Mouse (Mus musculus): Measurements from ENCODE around the gene Sept12. TPM values are rescaled to one million over a fixed set of nuclear protein-coding genes. Genes with fewer than 3 reads are reported as not detected.

Gene Sept12
- polyA plus RNA-seq (2015; fragmentation: Nextera tagmentation; extraction: Ambion mirVana), result 0.13 TPM in 1 of 2 replicates, not detected in the other

GRCm38 (mm10) chr16:4997553-4997952 is at the start of gene Sept12:
Sept12 (minus strand) TSS chr16:4997852.

GRCm38 (mm10) chr16:5013054-5013838 is 15.6 kb upstream of the Sept12 start, which contains the start of gene Rogdi:
Rogdi (minus strand) TSS chr16:5013553.

GRCm38 (mm10) chr16:5007067-5007466 is 9.4 kb upstream of the Sept12 start, which contains the start of gene Smim22:
Smim22 (plus strand) TSS chr16:5007288.

GRCm38 (mm10) chr16:4963797-4964709 is 33.6 kb downstream of the Sept12 start, which contains the start of gene Anks3:
Anks3 (minus strand) TSS chr16:4964205.

GRCm38 (mm10) chr16:4938461-4938860 is 59.2 kb downstream of the Sept12 start, which contains the start of gene Nudt16l1:
Nudt16l1 (plus strand) TSS chr16:4938761.

Other genes starting within 250 kb of the Sept12 start
- 30.5 and 33.2 TPM in 2 replicates for gene Cdip1, start 207.6 kb downstream of the Sept12 start, polyA plus RNA-seq (2015; fragmentation: Nextera tagmentation; extraction: Ambion mirVana)
- 0.35 and 0.69 TPM in 2 replicates for gene 4930562C15Rik, start 162.4 kb downstream of the Sept12 start, polyA plus RNA-seq (2015; fragmentation: Nextera tagmentation; extraction: Ambion mirVana)
- gene Ubald1, start 117.5 kb downstream of the Sept12 start, polyA plus RNA-seq (2015; fragmentation: Nextera tagmentation; extraction: Ambion mirVana), result 41.6 and 42.7 TPM in 2 replicates
- gene Mgrn1, start 111.6 kb downstream of the Sept12 start, polyA plus RNA-seq (2015; fragmentation: Nextera tagmentation; extraction: Ambion mirVana), result 56.0 and 61.4 TPM in 2 replicates
- 72.2 and 77.5 TPM in 2 replicates for gene Nudt16l1, start 59.1 kb downstream of the Sept12 start, polyA plus RNA-seq (2015; fragmentation: Nextera tagmentation; extraction: Ambion mirVana)
- gene Anks3, start 33.6 kb downstream of the Sept12 start, polyA plus RNA-seq (2015; fragmentation: Nextera tagmentation; extraction: Ambion mirVana), result 23.7 and 25.9 TPM in 2 replicates
- 29.1 and 30.4 TPM in 2 replicates for gene Smim22, start 9.4 kb upstream of the Sept12 start, polyA plus RNA-seq (2015; fragmentation: Nextera tagmentation; extraction: Ambion mirVana)
- 27.5 and 28.3 TPM in 2 replicates for gene Rogdi, start 15.7 kb upstream of the Sept12 start, polyA plus RNA-seq (2015; fragmentation: Nextera tagmentation; extraction: Ambion mirVana)
- 65.0 and 69.5 TPM in 2 replicates for gene Glyr1, start 52.0 kb upstream of the Sept12 start, polyA plus RNA-seq (2015; fragmentation: Nextera tagmentation; extraction: Ambion mirVana)
- 9.1 and 9.8 TPM in 2 replicates for gene Ubn1, start 52.2 kb upstream of the Sept12 start, polyA plus RNA-seq (2015; fragmentation: Nextera tagmentation; extraction: Ambion mirVana)
- gene Ppl, start 134.6 kb upstream of the Sept12 start, polyA plus RNA-seq (2015; fragmentation: Nextera tagmentation; extraction: Ambion mirVana), result 16.6 and 18.5 TPM in 2 replicates
- gene Sec14l5, start 149.3 kb upstream of the Sept12 start, polyA plus RNA-seq (2015; fragmentation: Nextera tagmentation; extraction: Ambion mirVana), result not detected in 2 replicates
- 11.1 and 17.1 TPM in 2 replicates for gene Nagpa, start 206.2 kb upstream of the Sept12 start, polyA plus RNA-seq (2015; fragmentation: Nextera tagmentation; extraction: Ambion mirVana)
- gene AU021092, start 224.4 kb upstream of the Sept12 start, polyA plus RNA-seq (2015; fragmentation: Nextera tagmentation; extraction: Ambion mirVana), result 4.4 and 5.4 TPM in 2 replicates
- 24.4 and 27.4 TPM in 2 replicates for gene Alg1, start 235.8 kb upstream of the Sept12 start, polyA plus RNA-seq (2015; fragmentation: Nextera tagmentation; extraction: Ambion mirVana)

Data from urinary bladder, postnatal 0 days (tissue).